Mouse (Mus musculus) liver, adult (tissue): ENCODE data around the gene Osbpl5.

ENCODE experiments used
- GATA4 ChIP-seq: IDR thresholded peaks from 2 replicates; pipeline ENCODE4 v1.6.1; 2014; ENCODE audit warnings: mild to moderate bottlenecking, low read length; ENCODE audit not compliant: insufficient replicate concordance

The Osbpl5 gene

GRCm38 (mm10) chr7:143756125-143757026 is at the start of gene Osbpl5:
Gene Osbpl5 (minus strand): TSS chr7:143756985.
- TF ChIP-seq GATA4: no peak

GRCm38 (mm10) chr7:143805199-143805624 is 48.4 kb upstream of the Osbpl5 start:
- no peak for TF ChIP-seq GATA4

GRCm38 (mm10) chr7:143801195-143802065 is 44.6 kb upstream of the Osbpl5 start:
- no peak for TF ChIP-seq GATA4

- no peak for TF ChIP-seq GATA4
These were observed 44.0 kb upstream of the Osbpl5 start for GRCm38 (mm10) chr7:143800770-143801169.

- no peak for TF ChIP-seq GATA4
These were observed 42.0 kb upstream of the Osbpl5 start for GRCm38 (mm10) chr7:143798783-143799182.

GRCm38 (mm10) chr7:143793121-143793520 is 36.3 kb upstream of the Osbpl5 start:
- no peak for TF ChIP-seq GATA4

GRCm38 (mm10) chr7:143792336-143792985 is 35.7 kb upstream of the Osbpl5 start:
- TF ChIP-seq GATA4: no peak

- TF ChIP-seq GATA4: no peak
These were observed 27.4 kb upstream of the Osbpl5 start, which contains the start of gene Mrgpre for GRCm38 (mm10) chr7:143783996-143784829. Gene Mrgpre (minus strand): TSS chr7:143784500.

- no peak for TF ChIP-seq GATA4
These were observed 26.7 kb upstream of the Osbpl5 start for GRCm38 (mm10) chr7:143783378-143783995.

GRCm38 (mm10) chr7:143777375-143777774 is 20.6 kb upstream of the Osbpl5 start:
- no peak for TF ChIP-seq GATA4

- TF ChIP-seq GATA4: no peak
These were observed 19.4 kb upstream of the Osbpl5 start for GRCm38 (mm10) chr7:143776137-143776536.

- TF ChIP-seq GATA4: no peak
These were observed 12.7 kb upstream of the Osbpl5 start for GRCm38 (mm10) chr7:143769461-143769860.

GRCm38 (mm10) chr7:143768267-143768666 is 11.5 kb upstream of the Osbpl5 start:
- TF ChIP-seq GATA4: peak; percentile 95

GRCm38 (mm10) chr7:143766893-143767292 is 10.1 kb upstream of the Osbpl5 start, which contains the start of gene Mrgprg:
Gene Mrgprg (minus strand): TSS chr7:143766993.
- TF ChIP-seq GATA4: no peak
